Mouse (Mus musculus) stomach, adult 2 months (tissue): ENCODE measurements around the gene Cycs. TPM values are rescaled to one million over a fixed set of nuclear protein-coding genes. Genes with fewer than 3 reads are reported as not detected.

Source experiments
- polyA plus RNA-seq: library from polyadenylated mRNA; depleted of rRNA; stranded (reverse); fragments of >200 nt; gene quantifications from 2 replicates; pipeline ENCODE4 v1.2.3, GENCODE M21; 2012; rRNA removed

Cycs gene
- polyA plus RNA-seq: 0.12 and 0.14 TPM in 2 replicates

DNA sequence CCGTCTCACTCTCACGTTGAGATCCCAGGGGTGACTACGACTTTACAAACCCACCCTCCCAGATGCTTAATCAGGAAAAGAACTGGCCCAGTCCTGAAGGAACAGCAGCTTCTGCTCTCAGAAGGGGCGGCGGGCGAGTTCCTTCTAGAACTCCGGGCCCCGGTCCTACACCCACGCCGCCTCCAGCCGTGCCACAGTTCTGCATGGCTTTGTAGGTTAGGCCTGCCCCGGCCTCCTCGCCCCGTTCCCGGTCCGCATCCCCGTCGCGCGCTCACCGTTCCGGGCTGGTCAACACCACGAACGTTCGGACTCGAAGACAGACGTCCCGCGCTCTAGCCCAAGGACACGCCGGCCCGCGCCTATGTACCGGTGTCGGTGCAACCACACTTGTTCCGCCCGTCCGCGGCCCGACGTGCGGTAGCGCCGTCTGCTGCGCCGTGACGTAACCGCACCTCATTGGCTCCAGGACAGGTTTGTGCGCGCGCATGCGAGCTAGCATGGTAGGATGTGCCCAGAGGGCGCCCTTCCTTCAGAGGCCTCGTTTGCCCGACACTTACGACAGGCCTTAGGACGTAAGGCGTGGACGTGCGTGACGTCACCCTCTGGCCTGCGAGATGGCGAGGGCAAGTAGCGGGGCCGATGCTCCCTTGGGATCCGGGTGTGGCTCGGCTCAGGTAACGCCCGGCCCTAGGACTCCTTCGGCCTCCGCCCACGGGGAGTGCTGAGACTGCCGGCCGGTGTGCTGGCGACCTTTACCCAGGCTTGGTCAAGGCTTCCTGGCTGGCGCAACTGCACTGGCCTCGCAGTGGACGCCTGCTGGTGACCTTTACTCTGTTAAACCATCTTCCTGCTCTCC lies at the start of gene Cycs:
Cycs (minus strand) TSS at position 398 of the 856 bp plus-strand sequence.

DNA sequence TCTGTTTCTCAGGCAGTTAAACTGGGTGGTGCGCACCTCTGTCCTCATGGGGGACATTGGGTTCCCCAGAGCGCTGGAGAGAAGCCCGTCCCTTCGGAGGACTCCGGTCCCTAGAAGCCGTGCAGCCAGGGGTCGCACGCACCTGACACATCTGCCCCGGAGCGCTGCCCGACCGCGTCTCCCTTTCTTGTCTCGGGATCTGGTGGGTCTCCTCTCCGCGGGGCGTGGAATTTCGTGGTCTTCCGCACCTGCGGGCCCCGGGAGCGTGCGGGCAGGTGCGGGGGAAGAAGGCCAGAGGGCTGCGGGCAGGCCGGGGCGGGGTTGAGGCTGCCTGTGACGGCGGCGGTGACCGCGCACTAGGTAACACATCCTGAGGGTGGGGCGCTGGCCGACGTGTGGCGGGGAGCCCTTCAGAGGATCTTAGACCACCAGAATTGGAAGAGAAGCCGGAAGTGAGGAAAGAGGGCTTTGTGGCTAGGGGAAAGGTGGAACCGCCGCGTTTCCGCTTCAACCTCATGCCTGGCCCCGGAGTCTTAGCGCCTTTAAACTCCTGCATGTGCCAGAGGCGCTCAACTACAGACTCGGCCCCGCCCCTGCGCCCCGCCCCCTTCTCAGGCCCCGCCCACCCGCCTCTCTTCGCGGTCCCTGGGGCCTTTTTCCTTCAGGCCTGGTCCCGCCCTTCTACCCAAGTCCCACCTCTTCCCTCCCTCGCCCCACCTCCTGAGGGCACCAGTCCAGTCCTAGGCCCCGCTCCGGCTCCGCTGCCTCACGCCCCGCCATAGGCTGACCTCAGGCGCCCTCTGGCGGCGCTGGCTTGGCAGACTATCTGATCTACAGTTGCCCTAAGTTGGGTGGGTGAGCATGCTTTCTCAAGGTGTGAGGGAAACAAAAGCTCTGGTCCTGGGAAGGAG lies 30.2 kb upstream of the Cycs start, which contains the start of gene 4921507P07Rik:
4921507P07Rik (minus strand) TSS at position 332 of the 911 bp plus-strand sequence.

Other genes with a start within 250 kb of the Cycs start
- gene Osbpl3, start 110.3 kb downstream of the Cycs start, polyA plus RNA-seq: 11.6 and 15.3 TPM in 2 replicates
- gene 4921507P07Rik, start 30.1 kb upstream of the Cycs start, polyA plus RNA-seq: 0.09 TPM in 1 of 2 replicates, not detected in the other
- not detected in 2 replicates for gene Npvf, start 87.9 kb upstream of the Cycs start, polyA plus RNA-seq